Mouse (Mus musculus) yolk sac, embryonic 10.5 days (tissue): ENCODE measurements around the gene Rmi2.
"Not testable (repeated sequence)": the region's sequence is repeated elsewhere in the genome, so short reads cannot be mapped to it uniquely, and the experiment has no call there.

Experiments used
- DNase-seq: peaks from one replicate; pipeline ENCODE4 v3.0.0-alpha.2; 2017; ENCODE audit warnings: low spot score

Rmi2 gene

GRCm38 (mm10) chr16:10827766-10828460, 6.9 kb upstream of the Rmi2 start:
- no peak for DNase-seq

- DNase-seq: no peak
Measured at GRCm38 (mm10) chr16:10828461-10828805, 6.4 kb upstream of the Rmi2 start.

GRCm38 (mm10) chr16:10834542-10834910, 333 bp upstream of the Rmi2 start:
- DNase-seq: peak; percentile 20

- DNase-seq: no peak
Measured at GRCm38 (mm10) chr16:10836388-10836787, 1.5 kb downstream of the Rmi2 start.

GRCm38 (mm10) chr16:10837250-10837649, 2.4 kb downstream of the Rmi2 start:
- no peak for DNase-seq

- no peak for DNase-seq
Measured at GRCm38 (mm10) chr16:10837903-10838302, 3.0 kb downstream of the Rmi2 start.

- DNase-seq: peak; percentile 56
Measured at GRCm38 (mm10) chr16:10838487-10839245, 3.8 kb downstream of the Rmi2 start.

- no peak for DNase-seq
Measured at GRCm38 (mm10) chr16:10840018-10840417, 5.2 kb downstream of the Rmi2 start.

GRCm38 (mm10) chr16:10842282-10842855, 7.5 kb downstream of the Rmi2 start:
- DNase-seq: no peak

- DNase-seq: peak; percentile 56
Measured at GRCm38 (mm10) chr16:10843486-10844318, 8.8 kb downstream of the Rmi2 start.

GRCm38 (mm10) chr16:10844319-10844670, 9.4 kb downstream of the Rmi2 start:
- DNase-seq: no peak

- DNase-seq: no peak
Measured at GRCm38 (mm10) chr16:10845952-10846351, 11.1 kb downstream of the Rmi2 start.

- peak; percentile 36 for DNase-seq
Measured at GRCm38 (mm10) chr16:10846503-10846902, 11.6 kb downstream of the Rmi2 start.

GRCm38 (mm10) chr16:10849965-10850861, 15.4 kb downstream of the Rmi2 start:
- DNase-seq: no peak

GRCm38 (mm10) chr16:10850905-10851304, 16.0 kb downstream of the Rmi2 start:
- no peak for DNase-seq

GRCm38 (mm10) chr16:10852216-10852615, 17.4 kb downstream of the Rmi2 start:
- DNase-seq: not testable (repeated sequence)

GRCm38 (mm10) chr16:10859726-10860245, 24.9 kb downstream of the Rmi2 start:
- no peak for DNase-seq

- no peak for DNase-seq
Measured at GRCm38 (mm10) chr16:10861408-10861807, 26.5 kb downstream of the Rmi2 start.

- no peak for DNase-seq
Measured at GRCm38 (mm10) chr16:10864833-10865591, 30.2 kb downstream of the Rmi2 start.

- DNase-seq: no peak
Measured at GRCm38 (mm10) chr16:10865592-10865987, 30.7 kb downstream of the Rmi2 start.
